In the genomic region with DNA sequence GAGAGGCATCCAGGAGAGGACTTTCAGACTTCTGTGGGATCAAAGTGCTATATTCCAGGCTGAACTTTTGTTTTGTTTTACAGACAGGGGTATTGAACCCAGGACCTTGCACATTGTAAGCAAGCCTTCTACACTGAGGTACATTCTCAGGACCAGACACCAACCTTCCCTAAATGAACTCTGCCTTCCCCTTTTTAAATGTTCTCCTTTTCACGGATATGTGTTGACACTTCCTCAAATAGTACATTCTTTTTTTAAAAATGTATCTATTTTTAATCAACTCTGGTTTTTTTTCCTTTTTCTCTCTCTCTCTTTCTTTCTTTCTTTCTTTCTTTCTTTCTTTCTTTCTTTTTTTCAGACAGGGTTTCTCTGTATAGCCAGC, we compare ENCODE assay signal across 8 mouse cellular contexts. TPM values are rescaled to one million over a fixed set of nuclear protein-coding genes. Genes with fewer than 3 reads are reported as not detected.
A peak's percentile ranks its signal among the peaks of the same experiment; 100 is the strongest.
DNase-seq lines count a peak whose midpoint lies in the region; ATAC-seq and TF ChIP-seq lines count a peak whose summit lies in the region.

No protein-coding gene starts in this region.

- no peaks in the 10 kb centered on the region for H3K9me3 ChIP-seq in heart, embryonic 13.5 days
- no peaks in the 10 kb centered on the region for H3K9me3 ChIP-seq in hindbrain, embryonic 16.5 days (ENCODE audit: control insufficient read depth, low read length)
- no peaks in the 10 kb centered on the region for H3K9me3 ChIP-seq in midbrain, embryonic 12.5 days

- 35% methylated on average over 1 of the region's 1 CpGs for WGBS in heart, embryonic 13.5 days
- 71% methylated on average over 1 of the region's 1 CpGs for WGBS in hindbrain, embryonic 16.5 days
- 74% methylated on average over 1 of the region's 1 CpGs for WGBS in midbrain, embryonic 12.5 days
- WGBS in kidney, adult 2 months = 45% methylated on average over 1 of the region's 1 CpGs

- no peak overlapping the region for H3K27ac ChIP-seq in heart, embryonic 13.5 days (replicated peaks)
- H3K27ac ChIP-seq in hindbrain, embryonic 16.5 days (ENCODE audit: low read depth, low read length) = no peak overlapping the region
- H3K27ac ChIP-seq in midbrain, embryonic 12.5 days (replicated peaks) = no peak overlapping the region
- H3K27ac ChIP-seq in kidney, adult 2 months (ENCODE audit: insufficient read depth, low read depth, low read length) = no peak overlapping the region

- peak overlapping the region; percentile 32 for H3K4me3 ChIP-seq in heart, embryonic 13.5 days
- H3K4me3 ChIP-seq in hindbrain, embryonic 16.5 days (ENCODE audit: low read length) = no peak overlapping the region
- H3K4me3 ChIP-seq in midbrain, embryonic 12.5 days = no peak overlapping the region
- H3K4me3 ChIP-seq in kidney, adult 2 months (ENCODE audit: insufficient read depth, low read depth, low read length) = no peak overlapping the region

- H3K4me2 ChIP-seq in heart, embryonic 13.5 days = peak overlapping the region; percentile 61
- H3K4me2 ChIP-seq in hindbrain, embryonic 16.5 days (ENCODE audit: low read length) = peak overlapping the region; percentile 38
- peak overlapping the region; percentile 37 for H3K4me2 ChIP-seq in midbrain, embryonic 12.5 days (replicated peaks)

- ATAC-seq in heart, embryonic 13.5 days (ENCODE audit: extremely low read depth, insufficient number of reproducible peaks, low FRiP score, low TSS enrichment) = no peak
- no peak for ATAC-seq in hindbrain, embryonic 16.5 days
- no peak for ATAC-seq in midbrain, embryonic 12.5 days (ENCODE audit: low FRiP score, low read depth)

- no peak for DNase-seq in heart, adult 8-10 months (ENCODE audit: low spot score)
- DNase-seq in MEL-GATA-1-ER (ENCODE audit: extremely low read depth, low read depth) = peak; percentile 77
- no peak for DNase-seq in right cerebral cortex, adult 18-20 months
- no peak for DNase-seq in kidney, adult 2 months
- DNase-seq in kidney, adult 18-20 months = no peak

- H3K9ac ChIP-seq in heart, embryonic 13.5 days = peak overlapping the region; percentile 69
- no peak overlapping the region for H3K9ac ChIP-seq in hindbrain, embryonic 16.5 days (ENCODE audit: low read depth, low read length)
- no peak overlapping the region for H3K9ac ChIP-seq in midbrain, embryonic 12.5 days (replicated peaks)

- peaks cover 15% of the 10 kb centered on the region for H3K4me1 ChIP-seq in heart, embryonic 13.5 days
- H3K4me1 ChIP-seq in hindbrain, embryonic 16.5 days (ENCODE audit: control insufficient read depth, insufficient read depth, low read depth, low read length) = peaks cover 7% of the 10 kb centered on the region
- peaks cover 12% of the 10 kb centered on the region for H3K4me1 ChIP-seq in midbrain, embryonic 12.5 days
- H3K4me1 ChIP-seq in kidney, adult 2 months (ENCODE audit: control insufficient read depth, insufficient read depth, low read length) = no peaks in the 10 kb centered on the region

- TF ChIP-seq POLR2A in kidney, adult 2 months (IDR thresholded peaks at IDR 0.05; ENCODE audit: low read depth, low read length) = no peak

- no peak for TF ChIP-seq CTCF in kidney, adult 2 months (conservative IDR thresholded peaks at IDR 0.05; ENCODE audit: insufficient read depth, insufficient read length, low read depth, low read length)

- H3K36me3 ChIP-seq in heart, embryonic 13.5 days = no peaks in the 10 kb centered on the region
- H3K36me3 ChIP-seq in hindbrain, embryonic 16.5 days (ENCODE audit: control insufficient read depth, insufficient read depth, low read length) = no peaks in the 10 kb centered on the region
- no peaks in the 10 kb centered on the region for H3K36me3 ChIP-seq in midbrain, embryonic 12.5 days
- H3K36me3 ChIP-seq in kidney, adult 2 months (ENCODE audit: control insufficient read depth, insufficient read depth, low read length) = no peaks in the 10 kb centered on the region

- no peaks in the 10 kb centered on the region for H3K27me3 ChIP-seq in heart, embryonic 13.5 days (replicated peaks)
- no peaks in the 10 kb centered on the region for H3K27me3 ChIP-seq in hindbrain, embryonic 16.5 days (replicated peaks; ENCODE audit: control insufficient read depth, insufficient read depth, low read length)
- no peaks in the 10 kb centered on the region for H3K27me3 ChIP-seq in midbrain, embryonic 12.5 days
- no peaks in the 10 kb centered on the region for H3K27me3 ChIP-seq in kidney, adult 2 months (replicated peaks; ENCODE audit: control insufficient read depth, insufficient read depth, low read length)

RNA-seq across cellular contexts. Expression of gene Strbp, which starts 32.1 kb away (rescaled TPM):
- 20.4 and 22.5 TPM in 2 replicates for polyA plus RNA-seq in heart, embryonic 13.5 days (2015; fragmentation: Nextera tagmentation; extraction: Ambion mirVana)
- 10 to 100 TPM; 11.5 to 21.8 (median 16.1) TPM for total RNA-seq in heart, adult 8-10 months (2022)
- 94.9 and 96.0 TPM in 2 replicates for polyA plus RNA-seq in hindbrain, embryonic 16.5 days (2015; fragmentation: Nextera tagmentation; extraction: Ambion mirVana)
- polyA plus RNA-seq in midbrain, embryonic 12.5 days (2016; fragmentation: Nextera tagmentation; extraction: Ambion mirVana) = 106 and 117 TPM in 2 replicates
- polyA plus RNA-seq in kidney, adult 2 months (2012; rRNA removed) = 5.0 and 6.8 TPM in 2 replicates

RNA-seq across cellular contexts. Expression of gene Crb2, which starts 40.3 kb away (rescaled TPM):
- 3.0 and 4.0 TPM in 2 replicates for polyA plus RNA-seq in heart, embryonic 13.5 days (2015; fragmentation: Nextera tagmentation; extraction: Ambion mirVana)
- total RNA-seq in heart, adult 8-10 months (2022) = 1 to 10 TPM in 1 of 4 experiments, under 1 TPM in 3; 0.41 to 1.1 (median 0.77) TPM
- polyA plus RNA-seq in hindbrain, embryonic 16.5 days (2015; fragmentation: Nextera tagmentation; extraction: Ambion mirVana) = 3.7 and 4.5 TPM in 2 replicates
- polyA plus RNA-seq in midbrain, embryonic 12.5 days (2016; fragmentation: Nextera tagmentation; extraction: Ambion mirVana) = 21.8 and 24.2 TPM in 2 replicates
- 2.7 and 3.0 TPM in 2 replicates for polyA plus RNA-seq in kidney, adult 2 months (2012; rRNA removed)
